Mouse (Mus musculus) cerebellum, adult 8-10 months (tissue): Measurements from ENCODE around the gene Kntc1.
A peak's percentile ranks its signal among the peaks of the same experiment; 100 is the strongest.
"Not testable (repeated sequence)": the region's sequence is repeated elsewhere in the genome, so short reads cannot be mapped to it uniquely, and the experiment has no call there.

ENCODE experiments used
- DNase-seq: peaks from one replicate; pipeline ENCODE4 v3.0.0; 2022

Kntc1 gene

DNA sequence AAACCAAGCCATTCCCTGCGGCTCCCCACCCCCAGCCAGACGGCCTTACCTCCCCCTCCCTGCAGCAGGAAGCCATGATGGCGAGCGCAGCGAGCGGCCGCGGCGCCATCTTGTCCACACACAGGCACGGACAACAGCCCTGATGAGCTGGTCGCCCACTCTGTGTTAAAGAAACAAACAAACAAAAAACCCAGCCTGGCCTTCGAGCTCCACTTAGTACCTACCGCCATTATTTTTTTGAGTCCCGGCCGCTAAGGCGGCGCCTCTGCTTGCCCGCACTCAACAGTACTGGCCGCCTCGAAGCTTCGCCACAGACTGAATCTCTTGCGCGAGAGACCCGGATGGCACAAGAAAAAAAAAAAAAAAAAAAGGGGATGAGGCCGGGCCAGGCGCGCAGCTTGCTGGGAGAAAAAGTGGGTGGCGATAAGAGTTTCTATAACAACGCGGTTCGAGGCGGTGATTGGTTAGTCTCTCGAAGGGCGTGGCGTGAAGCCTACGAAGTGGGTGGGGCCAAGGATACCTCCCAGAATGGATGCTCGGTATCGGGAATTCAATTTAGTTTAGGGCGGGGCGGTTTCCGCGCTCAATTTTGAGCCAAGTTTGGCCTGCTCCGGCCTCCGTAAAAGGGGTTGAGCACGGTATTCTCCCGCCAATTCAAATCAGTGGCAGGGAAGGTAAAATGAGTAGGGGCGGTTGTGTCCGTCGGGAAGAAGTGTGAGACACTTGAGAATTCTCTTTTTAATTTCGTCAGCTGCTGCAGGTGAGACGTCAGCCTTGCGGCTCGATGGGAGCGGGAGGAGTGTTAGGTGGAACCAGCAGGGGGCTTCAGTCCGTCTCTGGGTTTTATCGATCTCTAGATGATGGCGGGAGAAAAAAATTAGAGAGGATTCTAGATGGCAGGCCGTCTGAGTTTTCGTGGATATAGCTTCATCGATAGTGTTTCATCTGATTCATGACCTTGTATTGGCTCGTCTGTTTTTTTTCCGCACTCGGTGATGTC is at the start of gene Kntc1, which contains the start of gene Rsrc2:
Gene Kntc1 (plus strand): TSS at position 652 of the 1,000 bp plus-strand sequence.
Gene Rsrc2 (minus strand): TSS at position 350 of the 1,000 bp plus-strand sequence.
- DNase-seq, result peak; percentile 99

GRCm38 (mm10) chr5:123700625-123701024 is 48.9 kb upstream of the Kntc1 start:
- DNase-seq, result no peak

- DNase-seq, result no peak
Measured at GRCm38 (mm10) chr5:123708598-123708997, 40.9 kb upstream of the Kntc1 start.

GRCm38 (mm10) chr5:123709571-123709970 is 39.9 kb upstream of the Kntc1 start:
- no peak for DNase-seq

GRCm38 (mm10) chr5:123713782-123714181 is 35.7 kb upstream of the Kntc1 start:
- no peak for DNase-seq

- no peak for DNase-seq
Measured at GRCm38 (mm10) chr5:123714622-123715021, 34.9 kb upstream of the Kntc1 start.

GRCm38 (mm10) chr5:123720328-123721311 is 28.9 kb upstream of the Kntc1 start, which contains the start of gene Zcchc8:
Gene Zcchc8 (minus strand): TSS chr5:123721100.
- peak; percentile 97 for DNase-seq

- DNase-seq, result not testable (repeated sequence)
Measured at GRCm38 (mm10) chr5:123723816-123724215, 25.7 kb upstream of the Kntc1 start.

GRCm38 (mm10) chr5:123730981-123731380 is 18.5 kb upstream of the Kntc1 start:
- no peak for DNase-seq

DNA sequence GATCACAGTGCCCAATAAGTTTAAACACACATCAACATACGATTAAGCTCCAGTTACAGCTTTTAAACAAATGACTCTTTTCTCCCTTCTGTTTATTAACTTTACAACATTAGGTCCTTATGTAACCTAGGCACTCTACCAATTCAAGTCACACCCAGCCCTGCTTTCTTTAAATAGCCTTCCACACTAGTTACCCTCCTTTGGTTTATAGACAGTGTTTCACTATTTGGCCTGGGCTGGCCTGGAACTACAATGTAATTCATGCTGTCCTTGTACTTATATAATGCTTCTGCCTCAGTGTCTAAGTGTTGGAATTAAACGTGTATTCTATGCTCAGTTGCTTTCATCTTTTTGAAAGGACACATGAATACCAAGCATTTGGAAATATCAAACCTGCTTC is 5.2 kb upstream of the Kntc1 start:
- DNase-seq, result no peak

GRCm38 (mm10) chr5:123746253-123746652 is 3.3 kb upstream of the Kntc1 start:
- no peak for DNase-seq

GRCm38 (mm10) chr5:123747604-123748003 is 1.9 kb upstream of the Kntc1 start:
- DNase-seq, result no peak

- no peak for DNase-seq
Measured at GRCm38 (mm10) chr5:123748339-123749064, 1.0 kb upstream of the Kntc1 start.

GRCm38 (mm10) chr5:123765506-123765905 is 16.0 kb downstream of the Kntc1 start:
- DNase-seq, result no peak

GRCm38 (mm10) chr5:123766455-123766854 is 16.9 kb downstream of the Kntc1 start:
- not testable (repeated sequence) for DNase-seq

DNA sequence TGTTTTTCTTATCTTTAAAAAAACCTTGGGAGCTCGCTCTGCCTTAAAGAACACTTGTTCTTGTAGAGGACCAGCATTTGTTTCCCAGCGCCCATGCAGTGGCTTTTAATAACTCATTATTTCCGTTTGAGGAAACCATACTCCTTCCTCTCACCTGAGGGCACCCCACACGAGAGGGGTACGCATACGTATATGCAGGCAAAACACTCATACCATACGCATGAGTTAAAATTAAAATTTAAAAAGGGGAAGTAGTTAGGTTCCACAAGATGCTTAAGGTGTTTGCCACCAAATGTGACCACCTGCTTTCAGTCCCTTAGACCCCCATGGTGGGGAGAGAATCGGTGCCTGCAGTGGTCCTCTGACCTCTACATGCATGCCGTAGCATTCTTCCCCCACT is 23.9 kb downstream of the Kntc1 start:
- no peak for DNase-seq

DNA sequence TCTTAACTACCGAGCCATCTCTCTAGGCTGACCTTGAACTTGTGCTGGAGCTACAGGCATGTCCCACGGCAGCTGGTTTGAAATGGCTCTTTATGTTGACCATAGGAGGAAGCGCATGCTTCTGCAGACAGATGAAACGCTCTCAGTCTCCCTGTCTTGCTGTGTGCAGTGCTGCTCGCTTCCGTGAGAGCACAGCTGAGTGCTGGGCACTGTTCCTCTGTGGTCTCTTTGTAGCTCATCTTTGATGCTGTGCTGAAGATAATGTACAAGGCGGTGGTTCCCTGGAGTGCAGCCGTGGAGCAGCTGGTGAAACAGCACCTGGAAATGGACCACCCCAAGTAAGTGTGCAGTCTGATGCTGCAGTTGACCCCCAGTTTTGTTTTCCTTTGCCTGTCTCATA is 31.2 kb downstream of the Kntc1 start:
- no peak for DNase-seq

DNA sequence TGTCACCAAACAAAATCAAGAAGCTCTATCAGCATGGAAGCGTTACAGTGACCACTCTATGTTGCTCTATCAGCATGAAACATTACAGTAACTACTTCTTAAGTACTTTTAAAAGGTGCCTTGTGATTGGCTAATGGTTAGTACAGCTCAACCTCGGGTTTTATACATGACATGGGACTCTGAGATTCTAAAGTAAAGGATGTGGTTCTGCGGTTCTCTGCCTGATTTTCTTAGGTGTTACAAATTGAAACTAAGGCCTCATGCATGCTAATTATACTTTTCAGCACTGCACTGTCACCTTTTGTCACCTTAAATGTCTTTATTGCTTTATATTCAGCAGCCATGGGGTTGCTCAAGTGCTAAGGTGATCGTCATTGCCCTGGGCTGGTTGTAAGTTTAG is 32.3 kb downstream of the Kntc1 start:
- DNase-seq, result no peak

- no peak for DNase-seq
Measured at GRCm38 (mm10) chr5:123788976-123789375, 39.5 kb downstream of the Kntc1 start.

DNA sequence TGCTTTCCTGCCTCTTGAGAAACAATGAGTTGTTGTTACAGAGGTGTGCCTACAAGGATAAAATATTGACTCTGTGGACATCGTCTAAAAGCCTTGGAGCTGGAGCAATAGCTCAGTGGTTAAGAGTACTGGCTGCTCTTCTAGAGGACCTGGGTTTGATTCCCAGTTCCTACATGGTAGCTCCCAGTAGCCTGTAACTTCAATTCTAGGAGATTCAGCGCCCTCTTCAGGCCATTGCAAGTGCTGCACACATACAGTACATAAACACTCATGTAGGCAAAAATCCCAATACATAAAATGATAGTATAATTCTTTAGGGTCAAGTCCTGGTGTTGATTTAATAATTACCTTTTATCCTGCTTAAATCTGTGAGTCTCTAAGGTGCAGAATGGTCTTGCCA is 43.6 kb downstream of the Kntc1 start:
- no peak for DNase-seq

GRCm38 (mm10) chr5:123806334-123806733 is 56.8 kb downstream of the Kntc1 start:
- peak; percentile 69 for DNase-seq

GRCm38 (mm10) chr5:123808541-123808940 is 59.0 kb downstream of the Kntc1 start:
- no peak for DNase-seq
